Mouse (Mus musculus): ENCODE data around the gene Cpm. TPM values are rescaled to one million over a fixed set of nuclear protein-coding genes. Genes with fewer than 3 reads are reported as not detected.

The Cpm gene
- polyA plus RNA-seq, 1 experiment from 2014 or later: 2.7 TPM

- Histone ChIP-seq H3K4me2 (ENCODE audit: low read length) (no peak overlapping the region), H3K4me3 (ENCODE audit: low read length) (no peak overlapping the region), H3K27ac (ENCODE audit: low read depth, low read length) (no peak overlapping the region), H3K4me1 (ENCODE audit: control insufficient read depth, insufficient read depth, low read depth, low read length) (no peaks in the 10 kb centered on the region; the same call in 1 of the 2 replicates), H3K9ac (ENCODE audit: low read depth, low read length) (no peak overlapping the region), H3K27me3 (replicated peaks; ENCODE audit: control insufficient read depth, insufficient read depth, low read length) (no peaks in the 10 kb centered on the region), H3K9me3 (ENCODE audit: control insufficient read depth, low read length) (no peaks in the 10 kb centered on the region), H3K36me3 (ENCODE audit: control insufficient read depth, insufficient read depth, low read length) (no peaks in the 10 kb centered on the region)
- ATAC-seq: no peak
- WGBS: 66% methylated on average over 11 of the region's 11 CpGs
Observed at GRCm38 (mm10) chr10:117659819-117660218, 30.5 kb downstream of the Cpm start.

- WGBS: 84% methylated on average over 15 of the region's 15 CpGs
- ATAC-seq: no peak
Observed at GRCm38 (mm10) chr10:117662316-117663055, 33.2 kb downstream of the Cpm start.

GRCm38 (mm10) chr10:117663056-117663864, 34.0 kb downstream of the Cpm start:
- Histone ChIP-seq H3K4me2 (ENCODE audit: low read length) (no peak overlapping the region; the same call in 1 of the 2 replicates), H3K4me3 (ENCODE audit: low read length) (no peak overlapping the region), H3K9ac (ENCODE audit: low read depth, low read length) (no peak overlapping the region), H3K27ac (ENCODE audit: low read depth, low read length) (no peak overlapping the region), H3K36me3 (ENCODE audit: control insufficient read depth, insufficient read depth, low read length) (no peaks in the 10 kb centered on the region), H3K9me3 (ENCODE audit: control insufficient read depth, low read length) (no peaks in the 10 kb centered on the region), H3K4me1 (ENCODE audit: control insufficient read depth, insufficient read depth, low read depth, low read length) (no peaks in the 10 kb centered on the region; the same call in 1 of the 2 replicates), H3K27me3 (replicated peaks; ENCODE audit: control insufficient read depth, insufficient read depth, low read length) (no peaks in the 10 kb centered on the region)
- no peak for ATAC-seq
- WGBS: 72% methylated on average over 14 of the region's 14 CpGs

More at GRCm38 (mm10) chr10:117662316-117663055, 33.2 kb downstream of the Cpm start:
- H3K36me3 ChIP-seq (ENCODE audit: control insufficient read depth, insufficient read depth, low read length): no peaks in the 10 kb centered on the region
- H3K27me3 ChIP-seq (replicated peaks; ENCODE audit: control insufficient read depth, insufficient read depth, low read length): no peaks in the 10 kb centered on the region
- H3K4me3 ChIP-seq (ENCODE audit: low read length): no peak overlapping the region
- H3K9me3 ChIP-seq (ENCODE audit: control insufficient read depth, low read length): no peaks in the 10 kb centered on the region
- no peak overlapping the region for H3K9ac ChIP-seq (ENCODE audit: low read depth, low read length)
- no peaks in the 10 kb centered on the region; the same call in 1 of the 2 replicates for H3K4me1 ChIP-seq (ENCODE audit: control insufficient read depth, insufficient read depth, low read depth, low read length)
- H3K4me2 ChIP-seq (ENCODE audit: low read length): no peak overlapping the region
- H3K27ac ChIP-seq (ENCODE audit: low read depth, low read length): no peak overlapping the region

GRCm38 (mm10) chr10:117663865-117664200, 34.5 kb downstream of the Cpm start:
- Histone ChIP-seq H3K9ac (ENCODE audit: low read depth, low read length) (no peak overlapping the region), H3K4me2 (ENCODE audit: low read length) (peak overlapping the region; percentile 42), H3K36me3 (ENCODE audit: control insufficient read depth, insufficient read depth, low read length) (no peaks in the 10 kb centered on the region), H3K27ac (ENCODE audit: low read depth, low read length) (no peak overlapping the region), H3K4me3 (ENCODE audit: low read length) (no peak overlapping the region), H3K4me1 (ENCODE audit: control insufficient read depth, insufficient read depth, low read depth, low read length) (no peaks in the 10 kb centered on the region; the same call in 1 of the 2 replicates), H3K27me3 (replicated peaks; ENCODE audit: control insufficient read depth, insufficient read depth, low read length) (no peaks in the 10 kb centered on the region), H3K9me3 (ENCODE audit: control insufficient read depth, low read length) (no peaks in the 10 kb centered on the region)
- whole genome bisulfite sequencing: 23% methylated on average over 9 of the region's 9 CpGs
- no peak for ATAC-seq

GRCm38 (mm10) chr10:117664208-117664925, 35.1 kb downstream of the Cpm start:
- Histone ChIP-seq H3K27ac (ENCODE audit: low read depth, low read length) (no peak overlapping the region), H3K9ac (ENCODE audit: low read depth, low read length) (no peak overlapping the region), H3K4me2 (ENCODE audit: low read length) (peak overlapping the region; percentile 42), H3K36me3 (ENCODE audit: control insufficient read depth, insufficient read depth, low read length) (no peaks in the 10 kb centered on the region), H3K27me3 (replicated peaks; ENCODE audit: control insufficient read depth, insufficient read depth, low read length) (no peaks in the 10 kb centered on the region), H3K4me1 (ENCODE audit: control insufficient read depth, insufficient read depth, low read depth, low read length) (no peaks in the 10 kb centered on the region; the same call in 1 of the 2 replicates), H3K4me3 (ENCODE audit: low read length) (no peak overlapping the region), H3K9me3 (ENCODE audit: control insufficient read depth, low read length) (no peaks in the 10 kb centered on the region)
- ATAC-seq: no peak
- WGBS: 59% methylated on average over 14 of the region's 14 CpGs

- Histone ChIP-seq H3K36me3 (ENCODE audit: control insufficient read depth, insufficient read depth, low read length) (no peaks in the 10 kb centered on the region), H3K9me3 (ENCODE audit: control insufficient read depth, low read length) (no peaks in the 10 kb centered on the region), H3K27ac (ENCODE audit: low read depth, low read length) (no peak overlapping the region), H3K4me1 (ENCODE audit: control insufficient read depth, insufficient read depth, low read depth, low read length) (no peaks in the 10 kb centered on the region; the same call in 1 of the 2 replicates), H3K4me3 (ENCODE audit: low read length) (no peak overlapping the region), H3K27me3 (replicated peaks; ENCODE audit: control insufficient read depth, insufficient read depth, low read length) (no peaks in the 10 kb centered on the region), H3K9ac (ENCODE audit: low read depth, low read length) (no peak overlapping the region), H3K4me2 (ENCODE audit: low read length) (no peak overlapping the region)
- no peak for ATAC-seq
Observed at GRCm38 (mm10) chr10:117664926-117665209, 35.6 kb downstream of the Cpm start.

GRCm38 (mm10) chr10:117665376-117666275, 36.3 kb downstream of the Cpm start:
- H3K9ac ChIP-seq (ENCODE audit: low read depth, low read length): no peak overlapping the region
- no peak overlapping the region for H3K27ac ChIP-seq (ENCODE audit: low read depth, low read length)
- no peaks in the 10 kb centered on the region for H3K36me3 ChIP-seq (ENCODE audit: control insufficient read depth, insufficient read depth, low read length)
- H3K4me2 ChIP-seq (ENCODE audit: low read length): no peak overlapping the region
- no peaks in the 10 kb centered on the region for H3K27me3 ChIP-seq (replicated peaks; ENCODE audit: control insufficient read depth, insufficient read depth, low read length)
- no peak overlapping the region for H3K4me3 ChIP-seq (ENCODE audit: low read length)
- no peaks in the 10 kb centered on the region; the same call in 1 of the 2 replicates for H3K4me1 ChIP-seq (ENCODE audit: control insufficient read depth, insufficient read depth, low read depth, low read length)
- ATAC-seq: no peak
- 67% methylated on average over 9 of the region's 9 CpGs for WGBS
- H3K9me3 ChIP-seq (ENCODE audit: control insufficient read depth, low read length): no peaks in the 10 kb centered on the region

- H3K4me1 ChIP-seq (ENCODE audit: control insufficient read depth, insufficient read depth, low read depth, low read length): no peaks in the 10 kb centered on the region; the same call in 1 of the 2 replicates
- no peak overlapping the region for H3K27ac ChIP-seq (ENCODE audit: low read depth, low read length)
- no peak overlapping the region for H3K4me3 ChIP-seq (ENCODE audit: low read length)
- H3K9ac ChIP-seq (ENCODE audit: low read depth, low read length): no peak overlapping the region
- no peaks in the 10 kb centered on the region for H3K27me3 ChIP-seq (replicated peaks; ENCODE audit: control insufficient read depth, insufficient read depth, low read length)
- no peaks in the 10 kb centered on the region for H3K36me3 ChIP-seq (ENCODE audit: control insufficient read depth, insufficient read depth, low read length)
- WGBS: 93% methylated on average over 3 of the region's 3 CpGs
- H3K9me3 ChIP-seq (ENCODE audit: control insufficient read depth, low read length): no peaks in the 10 kb centered on the region
- ATAC-seq: no peak
- no peak overlapping the region for H3K4me2 ChIP-seq (ENCODE audit: low read length)
Observed at GRCm38 (mm10) chr10:117666361-117666760, 37.1 kb downstream of the Cpm start.
